Mouse (Mus musculus) liver, postnatal 0 days (tissue): ENCODE measurements at regions not wholly inside any gene's neighbourhood (a gene's known extent, or its start where the extent isn't known, plus 50 kb on each side); places are given as distances from the start of the nearest gene placed in this dataset.

Experiments used
- CTCF ChIP-seq: sonication (generic); IDR thresholded peaks from 2 replicates; pipeline ENCODE4 v1.5.1; 2016; ENCODE audit warnings: antibody characterized with exemption, low read depth
- EP300 ChIP-seq: IDR thresholded peaks from 2 replicates; pipeline ENCODE4 v1.6.1; 2016; ENCODE audit warnings: antibody characterized with exemption, low read depth, mild to moderate bottlenecking

DNA sequence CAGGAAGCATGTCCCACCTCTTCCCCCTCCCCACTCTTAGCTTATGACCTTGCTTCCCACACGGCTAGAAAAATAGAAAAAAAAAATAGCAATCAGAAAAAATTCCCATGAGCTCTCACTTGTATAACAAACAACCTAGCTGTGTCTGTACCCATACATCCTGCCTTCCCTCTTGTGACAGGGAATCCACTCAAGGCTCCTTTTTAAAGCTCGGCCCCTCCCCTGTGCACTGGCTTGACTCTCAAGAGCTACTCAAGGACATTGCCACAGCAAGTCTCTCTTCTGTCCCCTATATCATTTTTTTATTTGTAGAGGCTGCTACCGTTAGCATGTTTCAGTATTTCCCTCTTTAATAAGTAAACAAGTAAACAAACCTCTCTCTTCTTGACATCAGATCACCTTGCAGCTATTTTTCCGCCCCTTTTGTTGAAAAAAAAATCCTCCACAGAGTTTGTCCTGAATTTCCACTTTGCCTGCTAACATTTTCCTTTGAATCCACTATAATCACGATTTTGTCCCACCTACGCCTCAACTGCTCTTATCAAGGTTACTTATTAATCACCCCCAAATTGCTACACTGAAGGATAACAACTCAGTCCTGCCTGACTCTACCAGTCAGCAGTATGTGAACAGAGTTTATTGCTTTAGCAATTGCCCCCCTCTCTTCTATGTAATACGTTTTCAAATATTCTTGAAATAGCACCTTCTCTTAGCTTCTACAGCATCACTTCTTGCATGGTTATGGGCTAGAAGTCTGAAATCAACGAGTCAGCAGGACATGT lies 61.8 kb upstream of the Gm6657 start:
- no peak for TF ChIP-seq CTCF
- no peak for TF ChIP-seq EP300
